Mouse (Mus musculus): ENCODE measurements around the gene Dennd1a.
A peak's percentile ranks its signal among the peaks of the same experiment; 100 is the strongest.

Gene Dennd1a

DNA sequence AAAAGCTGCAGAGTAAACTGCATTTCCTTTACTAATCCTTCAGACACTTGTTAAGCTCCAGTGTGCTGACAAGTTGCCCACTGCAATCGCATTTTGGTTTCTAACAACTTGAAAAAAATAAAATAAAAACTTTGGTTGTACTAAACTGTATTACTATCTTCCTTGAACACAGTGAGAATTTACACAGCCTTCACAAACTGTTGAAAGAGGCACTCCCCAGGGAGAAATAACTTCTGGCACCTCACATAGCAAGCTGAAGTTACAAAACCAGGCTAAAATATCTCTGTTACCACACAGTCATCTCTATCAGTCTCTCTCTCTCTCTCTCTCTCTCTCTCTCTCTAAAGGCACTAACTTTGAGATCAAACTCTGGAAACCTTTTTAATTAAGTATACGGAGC is 63.4 kb downstream of the Dennd1a start:
- no peak for DNase-seq

DNA sequence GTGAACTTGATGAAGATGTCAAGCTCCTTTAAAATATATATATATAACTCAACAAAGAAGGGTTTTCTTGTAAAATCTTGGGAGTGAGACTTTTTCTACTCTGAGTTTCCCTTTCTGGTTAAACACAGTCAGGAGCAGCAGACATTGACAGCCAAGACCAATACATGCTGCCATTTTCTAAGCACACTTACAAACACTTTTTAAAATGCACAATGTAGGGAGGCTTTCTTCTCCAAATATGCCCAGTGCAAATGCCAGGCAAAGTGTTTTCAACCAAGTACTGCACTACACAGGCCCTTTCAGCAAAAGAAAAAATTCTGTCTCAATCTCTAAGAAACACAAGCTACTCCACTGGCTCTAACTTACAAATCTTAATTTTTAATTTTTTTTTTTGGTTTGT is 65.7 kb downstream of the Dennd1a start:
- DNase-seq, result no peak

DNA sequence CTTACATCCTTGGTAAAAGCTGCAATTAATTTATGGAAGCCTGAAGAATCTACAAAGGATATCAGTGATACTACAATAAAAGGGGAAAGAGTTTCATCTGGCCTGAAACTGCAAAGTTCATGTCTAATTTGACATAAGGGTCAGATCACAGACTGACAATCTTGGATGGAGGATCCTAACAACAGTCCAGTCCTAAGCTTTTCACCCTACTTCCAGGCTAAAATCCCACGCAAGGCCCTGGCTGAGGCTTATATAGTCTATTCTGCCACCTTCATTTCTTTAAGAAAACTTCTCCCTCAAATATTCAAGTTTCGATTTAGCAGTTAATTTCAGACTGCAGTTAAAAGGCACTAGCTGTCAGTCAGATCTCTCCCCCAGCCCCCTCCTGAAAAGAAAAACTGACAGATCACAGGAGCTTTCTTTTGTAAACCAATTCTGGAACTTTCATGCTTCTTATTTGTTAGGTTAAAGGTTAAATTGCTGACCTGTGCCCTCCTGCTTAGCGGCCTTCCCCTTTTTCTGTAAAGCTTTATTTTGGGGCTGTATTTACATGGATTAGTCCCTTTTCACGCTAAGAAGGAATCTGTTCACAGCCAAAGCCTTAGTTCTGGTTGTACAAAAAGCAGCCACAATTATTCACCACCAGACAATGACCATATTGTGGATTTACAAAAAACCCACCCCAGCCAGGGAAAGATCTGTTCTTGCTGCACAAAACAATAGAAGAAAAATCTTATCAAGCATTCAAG is 66.3 kb downstream of the Dennd1a start:
- no peak for DNase-seq

DNA sequence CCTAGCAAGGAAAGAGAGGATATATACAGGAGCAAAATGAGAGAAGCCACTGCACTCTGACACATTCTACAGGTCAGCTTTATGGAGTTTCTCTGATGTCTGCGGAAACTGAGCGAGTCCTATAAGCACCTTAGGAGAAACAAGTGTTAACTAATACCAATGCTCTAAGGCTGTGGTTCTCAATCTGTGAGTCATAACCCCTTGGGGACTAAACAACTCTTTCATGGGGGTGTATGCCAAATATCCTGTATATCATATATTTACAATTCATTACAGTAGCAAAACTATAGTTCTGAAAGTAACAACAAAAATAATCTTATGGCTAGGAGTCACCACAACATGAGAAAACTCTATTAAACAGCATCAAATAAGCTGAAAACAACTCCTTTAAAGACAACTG is 67.5 kb downstream of the Dennd1a start:
- DNase-seq, result no peak

DNA sequence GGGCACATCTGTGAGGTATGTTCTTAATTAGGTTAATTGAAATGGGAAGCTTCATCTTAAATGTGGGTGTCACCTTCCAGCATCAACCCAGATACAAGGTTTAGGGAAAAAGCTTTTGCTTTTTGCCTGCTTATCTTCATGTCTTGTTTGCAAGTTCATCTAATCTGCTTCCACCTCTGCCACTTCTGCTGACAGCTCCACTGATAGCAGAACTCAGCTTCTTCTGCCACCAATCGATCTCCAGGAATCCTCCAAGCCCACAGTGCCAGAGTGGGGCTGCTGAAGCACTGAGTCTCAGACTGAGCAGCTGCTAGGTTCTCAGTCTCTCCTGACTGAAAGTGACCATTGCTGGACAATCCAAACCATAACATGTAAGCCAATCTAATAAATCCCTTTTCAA is 74.1 kb downstream of the Dennd1a start:
- no peak for DNase-seq

DNA sequence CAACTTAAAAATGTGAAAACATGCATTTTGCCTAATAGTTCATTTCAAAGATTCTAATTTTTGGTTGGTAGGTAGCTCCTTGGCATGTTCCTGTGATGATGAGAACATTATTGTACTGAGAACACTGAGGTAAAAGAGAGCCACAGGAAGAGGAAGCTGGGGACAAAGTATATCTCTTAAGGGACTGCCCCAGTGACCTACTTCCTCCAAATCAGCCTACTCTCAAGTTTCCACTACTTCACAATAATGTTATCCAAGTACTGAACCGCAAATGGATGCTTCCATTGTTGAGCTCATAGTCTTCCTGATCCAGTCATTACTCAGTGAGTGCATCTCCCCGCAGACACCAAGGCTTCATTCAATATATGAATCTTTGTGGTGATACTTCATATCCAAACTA is 75.8 kb downstream of the Dennd1a start:
- DNase-seq, result no peak

DNA sequence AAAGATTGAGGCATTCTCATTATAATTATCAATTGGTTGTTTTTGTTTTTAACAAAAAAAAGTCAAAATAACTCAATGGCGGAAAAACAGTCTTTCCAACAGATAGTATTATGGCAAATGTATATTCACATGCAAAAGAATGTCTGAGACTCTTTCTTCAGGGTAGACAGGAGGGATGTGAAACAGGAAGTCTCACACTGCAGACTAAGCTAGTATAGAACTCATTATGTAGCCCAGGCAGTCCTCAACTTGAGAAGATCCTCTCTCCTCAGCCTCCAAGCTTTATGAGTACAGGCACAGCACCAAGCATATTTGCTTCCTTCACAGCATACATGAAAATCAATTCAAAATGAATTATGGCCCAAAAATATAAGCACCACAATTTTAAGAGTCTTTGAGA is 79.4 kb downstream of the Dennd1a start:
- DNase-seq, result no peak

DNA sequence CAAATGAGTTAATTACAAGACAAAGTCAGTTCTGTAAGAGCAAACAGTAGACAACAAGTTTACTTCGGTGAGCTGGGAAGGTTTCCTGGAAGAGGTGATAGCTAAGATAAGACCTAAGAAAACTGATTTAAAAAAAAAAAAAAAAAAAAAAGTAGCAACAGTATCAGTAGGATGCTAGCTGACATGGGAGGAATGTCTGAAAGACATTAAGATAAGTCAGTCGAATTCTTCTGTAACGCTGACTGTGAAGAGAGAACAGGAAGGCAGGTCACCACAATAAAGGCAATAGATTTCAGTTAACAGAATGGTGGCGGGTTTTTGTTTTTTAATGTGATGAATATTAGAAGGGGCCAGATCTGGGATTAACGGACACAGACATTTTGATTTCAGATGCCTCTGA is 81.9 kb downstream of the Dennd1a start:
- DNase-seq, result no peak

DNA sequence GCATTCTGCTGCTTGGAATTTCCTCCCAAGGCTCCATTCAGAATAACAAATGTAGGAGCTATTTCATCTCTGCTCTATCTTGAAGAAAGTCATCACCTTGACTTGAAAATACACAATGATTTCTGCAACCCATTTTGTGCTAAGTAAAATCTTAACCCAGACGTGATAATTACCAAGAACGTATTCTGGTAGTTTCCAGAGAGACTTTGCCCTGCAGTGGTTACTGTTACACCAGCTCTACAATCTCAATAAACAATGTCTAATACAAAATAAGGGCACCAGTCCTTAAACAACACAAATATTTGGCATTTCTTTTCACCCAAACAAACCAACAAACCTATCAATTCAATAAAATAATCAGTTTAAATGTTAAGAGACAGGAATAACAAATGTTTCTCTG is 82.5 kb downstream of the Dennd1a start:
- DNase-seq, result no peak

DNA sequence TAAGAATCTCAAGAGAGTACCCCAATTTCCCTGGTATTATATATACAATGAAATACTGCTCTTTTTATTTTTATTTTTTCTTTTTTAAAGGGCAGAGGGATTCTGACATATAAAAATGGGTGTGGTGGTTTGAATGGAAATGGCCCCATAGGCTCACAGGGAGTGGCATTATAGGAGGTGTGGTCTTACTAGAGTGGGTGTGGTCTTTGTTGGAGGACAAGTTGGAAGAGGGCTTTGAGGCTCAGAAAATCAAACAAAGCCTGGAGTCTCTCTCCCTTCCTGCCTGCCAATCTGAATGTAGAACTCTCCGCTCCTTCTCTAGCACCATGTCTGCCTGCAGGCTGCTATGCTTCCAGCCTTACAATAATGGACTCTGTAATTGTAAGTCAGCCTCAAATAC is 89.1 kb downstream of the Dennd1a start:
- DNase-seq, result no peak

DNA sequence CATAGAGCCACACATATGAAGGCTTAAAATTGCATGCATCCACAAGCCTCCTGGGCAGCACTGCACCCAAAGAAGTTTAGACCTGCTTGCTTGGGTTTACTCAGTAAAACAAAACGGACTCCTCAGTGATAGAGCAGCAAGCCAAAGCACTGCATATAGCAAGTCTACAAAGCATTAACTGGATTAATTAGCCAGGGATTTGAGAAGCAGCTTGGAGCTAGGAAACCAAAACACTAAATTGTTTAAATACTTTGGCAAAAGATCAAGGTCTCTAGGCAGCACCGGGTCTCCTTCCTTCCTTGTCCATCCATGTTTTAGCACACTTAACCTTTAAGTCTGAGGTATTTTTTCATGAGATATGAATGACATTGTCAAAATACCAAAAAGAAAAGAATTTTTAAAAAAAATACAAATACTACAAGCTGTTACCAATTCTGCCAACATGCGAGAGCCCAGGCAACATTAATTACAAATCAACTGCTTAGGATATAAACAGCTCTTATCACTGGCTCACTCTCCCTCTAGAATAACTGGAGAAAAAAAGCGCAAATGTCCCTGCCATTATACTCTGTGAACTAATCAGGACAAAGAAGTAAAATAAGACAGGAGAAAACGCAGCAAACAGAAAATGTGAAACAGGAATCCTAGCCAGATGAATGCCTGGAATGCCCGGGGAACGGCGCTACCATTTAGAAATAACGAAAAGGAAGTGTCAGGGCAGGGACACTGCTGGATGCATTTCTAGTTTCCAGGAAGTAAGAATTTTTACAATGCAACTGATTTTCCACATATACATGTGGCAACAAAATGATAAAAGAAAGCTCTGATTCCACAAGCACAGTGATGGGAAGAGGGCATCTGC is 90.8 kb downstream of the Dennd1a start:
- DNase-seq, result peak in 1 of 2 experiments; percentile 21

DNA sequence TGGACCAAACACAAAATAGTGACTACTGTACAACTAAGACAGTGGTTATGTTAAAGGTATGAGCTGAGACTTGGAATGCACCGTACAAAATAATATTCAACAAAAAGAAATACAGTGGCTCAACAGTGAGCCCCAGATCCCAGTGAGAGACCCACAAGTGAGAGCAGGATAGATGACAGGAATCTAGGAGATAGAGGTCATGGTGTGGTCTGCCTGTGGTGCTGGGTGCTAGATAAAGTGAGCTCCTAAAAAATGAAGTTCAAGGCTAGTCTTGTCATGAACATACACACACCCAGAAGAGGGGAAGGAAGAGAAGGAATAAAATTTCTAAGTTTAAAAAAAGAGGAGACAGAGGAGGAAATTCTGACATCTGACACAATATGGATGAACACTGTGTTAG is 95.2 kb downstream of the Dennd1a start:
- DNase-seq, result no peak

DNA sequence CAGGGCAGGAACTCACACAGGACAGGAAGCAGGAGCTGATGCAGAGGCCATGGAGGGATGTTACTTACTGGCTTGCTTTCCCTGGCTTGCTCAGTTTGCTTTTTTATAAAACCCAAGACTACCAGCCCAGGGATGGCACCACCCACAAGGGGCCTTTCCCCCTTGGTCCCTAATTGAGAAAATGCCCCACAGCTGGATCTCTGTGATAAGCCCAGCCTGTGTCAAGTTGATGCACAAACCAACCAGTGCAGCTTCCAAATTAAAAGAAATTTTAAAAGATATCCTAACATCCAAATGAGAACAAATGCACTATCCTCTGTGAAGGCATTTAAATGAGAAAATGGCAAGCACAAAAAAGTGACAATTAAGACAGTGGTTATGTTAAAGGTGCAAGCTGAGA is 95.6 kb downstream of the Dennd1a start:
- no peak for DNase-seq

DNA sequence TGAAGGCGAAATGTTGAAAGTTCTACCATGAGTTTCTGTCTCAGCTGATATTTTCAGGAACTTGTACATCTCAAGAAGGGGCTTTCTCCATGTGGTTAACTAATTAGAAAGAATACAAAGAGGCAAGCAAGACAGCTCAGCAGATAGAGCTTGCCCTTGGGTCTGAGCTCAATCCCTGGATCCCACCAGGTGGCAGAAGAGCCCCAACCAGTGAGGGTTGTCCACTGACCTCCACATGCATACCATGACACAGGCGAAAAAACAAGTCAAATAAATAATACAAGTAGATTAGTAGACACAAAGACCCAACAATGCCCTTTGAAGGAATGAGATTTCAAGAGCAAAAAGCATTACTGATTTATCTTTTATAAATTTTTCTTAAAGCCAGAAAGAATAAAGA is 100.8 kb downstream of the Dennd1a start:
- DNase-seq, result no peak

DNA sequence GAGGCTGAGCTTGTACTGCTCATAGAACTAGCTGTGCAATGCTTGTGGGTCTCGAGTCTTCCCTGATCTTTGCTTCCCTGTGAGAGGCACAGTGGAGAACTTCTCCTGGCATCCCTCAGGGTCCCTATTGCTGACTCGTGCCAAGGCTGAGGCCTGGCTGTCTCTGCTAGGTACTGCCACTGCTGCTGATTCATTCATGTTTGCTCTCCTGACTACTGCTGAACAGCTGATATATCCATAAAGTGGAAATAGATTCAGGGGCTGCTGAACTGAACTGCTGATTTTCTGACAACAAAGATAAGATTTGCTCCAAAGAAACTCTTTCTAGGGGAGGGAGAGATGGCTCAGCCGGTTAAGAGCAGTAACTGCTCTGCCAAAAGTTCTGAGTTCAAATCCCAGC is 102.2 kb downstream of the Dennd1a start:
- DNase-seq, result no peak

DNA sequence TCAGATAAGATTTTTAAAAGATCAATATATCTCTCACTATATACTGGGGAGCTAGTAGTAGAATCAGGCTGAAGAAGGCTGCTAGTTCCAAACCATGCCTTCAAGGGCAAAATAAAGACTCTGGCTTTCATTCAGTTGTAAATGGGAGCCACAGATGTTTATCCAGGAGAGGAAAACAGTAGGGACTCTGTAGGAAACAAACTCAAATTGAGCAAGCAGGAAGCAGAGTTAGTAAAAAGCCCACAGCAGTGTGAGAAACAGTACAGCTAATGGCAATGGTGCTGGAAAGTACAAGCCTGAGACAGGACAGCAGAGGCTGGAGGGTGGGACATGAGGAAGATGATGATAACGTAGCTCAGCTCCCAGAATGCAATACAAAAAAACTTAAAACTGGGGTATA is 103.3 kb downstream of the Dennd1a start:
- DNase-seq, result no peak

DNA sequence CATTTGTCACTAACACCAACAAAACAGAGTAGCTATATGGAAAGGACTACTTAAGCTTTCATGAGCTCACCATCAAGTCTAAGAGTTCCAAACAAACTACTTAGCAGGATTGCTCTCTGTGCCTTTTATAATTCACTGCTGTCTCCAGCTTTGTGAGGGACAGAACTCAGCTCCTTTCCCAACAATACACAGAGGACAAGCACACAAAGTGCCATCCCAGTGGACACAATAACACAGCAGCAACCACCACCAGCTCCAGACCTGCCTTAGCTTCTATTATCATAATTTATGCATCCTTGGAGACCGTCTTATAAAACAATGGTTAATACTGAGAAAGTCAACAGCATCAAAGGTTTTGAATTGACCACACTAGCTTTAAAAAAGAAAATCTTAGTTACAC is 104.9 kb downstream of the Dennd1a start:
- DNase-seq, result no peak

DNA sequence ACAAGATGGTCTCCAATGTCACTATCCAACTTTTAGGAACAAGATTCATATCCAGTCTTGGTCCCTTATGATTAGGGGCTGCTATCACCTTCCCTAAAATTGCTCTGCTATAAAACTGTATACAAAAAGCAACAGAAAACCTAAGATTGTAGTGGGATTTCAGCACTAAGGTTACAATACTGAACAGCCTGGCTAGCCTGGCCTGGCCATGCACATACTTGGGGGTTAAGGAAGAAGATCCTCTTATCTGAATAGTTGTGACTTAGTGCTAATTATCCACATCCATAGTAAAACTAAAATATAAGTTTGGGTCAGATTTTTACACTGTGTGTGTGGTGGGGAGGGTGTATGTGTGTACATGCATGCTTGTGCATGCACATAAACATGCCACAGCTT is 109.6 kb downstream of the Dennd1a start:
- no peak for DNase-seq

DNA sequence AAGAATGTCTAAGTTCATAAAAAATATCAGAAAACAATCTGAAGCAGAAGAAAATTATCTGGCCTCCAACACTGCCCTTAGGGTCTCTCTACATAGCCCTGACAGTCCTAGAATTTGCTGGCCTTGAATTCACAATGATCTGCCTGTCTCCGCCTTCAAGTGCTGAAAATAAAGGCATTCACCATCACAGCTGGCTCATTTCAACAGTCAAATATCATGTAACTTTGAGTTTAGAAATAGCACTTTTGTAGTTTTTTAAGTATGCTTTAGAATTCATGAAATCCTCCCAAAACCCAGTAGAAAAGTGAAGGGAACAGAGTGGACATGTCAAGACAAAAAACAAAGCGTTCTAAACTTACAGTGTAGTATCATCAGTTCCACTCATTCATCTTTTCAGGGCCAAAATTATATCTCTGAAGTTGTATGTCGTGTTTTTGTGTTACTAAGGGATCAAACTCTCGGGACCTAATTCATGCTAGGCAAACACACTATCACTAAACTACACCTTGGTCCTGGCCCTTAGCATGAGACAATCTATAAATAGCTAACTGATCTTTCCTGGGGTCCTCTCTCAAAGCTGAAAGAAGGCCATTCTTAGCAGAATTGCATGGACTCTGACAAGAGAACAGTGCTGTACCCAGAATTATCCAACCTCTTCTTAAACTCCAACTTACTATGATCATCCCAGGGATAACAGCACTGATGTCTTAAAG is 110.2 kb downstream of the Dennd1a start:
- no peak for DNase-seq

DNA sequence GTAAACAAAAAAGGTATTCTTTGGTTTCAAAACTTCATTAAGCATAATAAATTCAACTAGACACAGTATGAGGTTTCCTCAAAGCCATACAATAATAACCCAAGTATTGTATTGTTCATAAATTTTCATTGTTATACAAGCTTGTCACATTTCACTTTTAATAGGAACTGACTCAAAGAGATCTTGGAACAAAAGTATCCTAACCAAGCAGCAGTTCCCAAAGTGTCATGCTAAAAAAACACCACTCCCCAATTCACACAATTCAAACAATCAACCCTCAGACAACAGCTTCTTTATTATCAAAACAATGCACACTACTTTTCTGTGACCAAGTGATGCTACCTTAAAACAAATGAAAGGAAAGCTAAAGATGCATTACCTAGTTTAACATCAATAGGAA is 111.9 kb downstream of the Dennd1a start:
- no peak for DNase-seq

DNA sequence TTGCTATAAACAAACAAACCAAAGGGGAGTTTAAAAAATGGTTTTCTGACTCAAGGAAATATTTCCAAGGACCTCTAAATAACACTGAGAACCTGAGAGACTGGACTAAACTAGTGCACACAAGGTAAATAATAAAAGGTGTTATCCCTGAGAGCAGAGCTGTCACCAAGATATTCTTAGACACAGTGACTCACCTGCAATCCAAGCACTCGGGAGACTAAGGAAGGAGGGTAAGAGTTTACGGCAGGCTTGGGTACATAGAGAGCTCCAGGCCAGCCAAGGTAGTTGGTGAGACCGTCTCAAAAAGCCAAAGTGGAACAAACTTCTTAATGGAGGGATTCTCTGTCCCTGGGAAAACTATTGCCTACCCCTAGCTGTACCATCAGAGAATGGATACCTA is 118.6 kb downstream of the Dennd1a start:
- DNase-seq, result no peak

DNA sequence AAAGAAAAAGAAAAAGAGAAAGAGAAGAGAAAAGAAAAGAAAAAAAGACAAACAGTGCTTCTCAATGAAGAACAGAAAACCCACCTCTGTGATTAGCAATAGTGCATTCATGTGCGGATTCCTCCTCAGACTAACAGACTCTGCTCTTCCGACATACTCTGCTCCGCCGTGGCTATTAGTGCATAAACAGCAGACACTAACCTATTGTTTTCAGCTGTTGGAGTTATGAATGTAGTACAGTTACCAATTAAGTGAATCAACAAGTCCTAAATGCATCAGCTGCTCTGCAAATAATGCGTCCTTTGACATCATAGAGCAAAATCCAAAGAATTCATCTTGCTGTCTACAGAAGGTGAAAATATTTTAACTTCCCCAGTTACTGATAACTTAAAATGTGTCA is 121.2 kb downstream of the Dennd1a start:
- no peak for DNase-seq

DNA sequence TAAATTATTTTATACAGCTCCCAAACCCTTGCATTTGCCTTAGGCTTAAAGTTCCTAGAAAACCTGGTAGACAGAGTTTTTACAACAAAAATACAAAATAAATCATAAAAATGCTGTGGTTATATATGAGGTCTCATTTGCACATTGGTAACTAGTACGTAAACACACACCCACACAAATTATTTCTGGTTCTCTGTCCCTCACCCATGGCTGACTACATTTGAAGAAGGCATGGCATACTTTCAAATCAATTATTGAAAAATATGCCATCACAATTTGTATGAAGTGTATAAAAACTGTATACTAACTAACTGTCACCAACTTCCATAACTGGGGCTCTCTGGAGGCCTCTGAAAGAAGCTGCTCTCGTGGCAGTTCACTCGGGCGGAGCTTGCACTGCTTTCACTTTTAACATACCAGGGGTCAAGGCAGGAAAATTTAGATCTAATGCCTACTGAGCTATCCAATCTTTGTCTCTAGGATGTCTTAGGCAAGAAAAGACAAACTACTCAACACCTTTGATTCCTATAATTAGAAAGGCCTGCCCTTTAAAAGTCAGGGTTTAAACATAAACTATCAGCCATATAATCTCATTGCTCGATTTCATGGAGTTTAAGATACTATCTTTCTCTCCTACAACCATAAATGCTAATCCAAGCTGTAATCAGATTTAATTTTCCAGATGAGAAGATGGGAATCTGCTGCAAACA is 122.7 kb downstream of the Dennd1a start:
- DNase-seq, result no peak
